Mouse (Mus musculus) thymus, postnatal 14 days (tissue): ENCODE data around the gene 4930522H14Rik.

ENCODE experiments used
- DNase-seq: peaks from one replicate; pipeline ENCODE4 v3.0.0; 2021

4930522H14Rik gene

GRCm38 (mm10) chr4:109475078-109475477, 56.0 kb downstream of the 4930522H14Rik start:
- DNase-seq: no peak

GRCm38 (mm10) chr4:109472566-109472965, 58.5 kb downstream of the 4930522H14Rik start:
- DNase-seq: no peak

GRCm38 (mm10) chr4:109471606-109472005, 59.5 kb downstream of the 4930522H14Rik start:
- no peak for DNase-seq

GRCm38 (mm10) chr4:109467687-109468086, 63.4 kb downstream of the 4930522H14Rik start:
- no peak for DNase-seq

- DNase-seq: no peak
Observed at GRCm38 (mm10) chr4:109463892-109464291, 67.2 kb downstream of the 4930522H14Rik start.

- DNase-seq: no peak
Observed at GRCm38 (mm10) chr4:109460421-109461179, 70.5 kb downstream of the 4930522H14Rik start.

- no peak for DNase-seq
Observed at GRCm38 (mm10) chr4:109456821-109457220, 74.3 kb downstream of the 4930522H14Rik start.
